In genomic region chr9:80173629-80174028, GRCm38 (mm10) we compare ENCODE assay signal across 9 mouse cellular contexts. TPM values are rescaled to one million over a fixed set of nuclear protein-coding genes. Genes with fewer than 3 reads are reported as not detected.
A peak's percentile ranks its signal among the peaks of the same experiment; 100 is the strongest.
DNase-seq lines count a peak whose midpoint lies in the region; ATAC-seq lines count a peak whose summit lies in the region.
"Had no signal": no experiment of that assay in that cellular context is flagged by ENCODE, and none has a peak within 500 bp of the region (broad histone marks: within the 10 kb centered on the region; RNA-seq: fewer than 3 reads in every experiment).

No protein-coding gene starts in this region.

- H3K4me3 ChIP-seq in embryonic facial prominence, embryonic 14.5 days (ENCODE audit: low read depth, low read length), result no peak overlapping the region
- no peak overlapping the region for H3K4me3 ChIP-seq in limb, embryonic 10.5 days

- DNase-seq in ovary, adult 18-20 months (ENCODE audit: low spot score), result peak; percentile 66
- DNase-seq in ovary, postnatal 10 days (ENCODE audit: low spot score), result no peak
- DNase-seq in embryonic facial prominence, embryonic 14.5 days (ENCODE audit: low spot score), result peak; percentile 57
- peak; percentile 39 for DNase-seq in heart, postnatal 25 days (ENCODE audit: low spot score)
- DNase-seq in limb, embryonic 10.5 days (ENCODE audit: low spot score), result peak; percentile 37
- DNase-seq in ovary, postnatal 36 days (ENCODE audit: low spot score), result peak; percentile 57
- no peak for DNase-seq in yolk sac, embryonic 10.5 days (ENCODE audit: low spot score)
- DNase-seq: lung, embryonic 14.5 days had no signal

- H3K9ac ChIP-seq in embryonic facial prominence, embryonic 14.5 days (ENCODE audit: low read depth, low read length), result no peak overlapping the region
- H3K9ac ChIP-seq: lung, embryonic 14.5 days had no signal

- no peaks in the 10 kb centered on the region for H3K4me1 ChIP-seq in embryonic facial prominence, embryonic 14.5 days (ENCODE audit: control insufficient read depth, insufficient read depth, low read length)
- H3K4me1 ChIP-seq in limb, embryonic 10.5 days, result peaks cover 5% of the 10 kb centered on the region

- ATAC-seq in embryonic facial prominence, embryonic 14.5 days (ENCODE audit: low read depth), result peak; percentile 88
- ATAC-seq in monocyte, adult 5-6 weeks (replicated peaks; ENCODE audit: insufficient number of reproducible peaks, low FRiP score, low TSS enrichment, poor library complexity, severe bottlenecking), result no peak

- no peaks in the 10 kb centered on the region for H3K36me3 ChIP-seq in embryonic facial prominence, embryonic 14.5 days (ENCODE audit: control insufficient read depth, insufficient read depth, low read length)
- H3K36me3 ChIP-seq in limb, embryonic 10.5 days, result no peaks in the 10 kb centered on the region

- H3K9me3 ChIP-seq in embryonic facial prominence, embryonic 14.5 days (ENCODE audit: control insufficient read depth, low read length), result no peaks in the 10 kb centered on the region
- H3K9me3 ChIP-seq in limb, embryonic 10.5 days (replicated peaks), result no peaks in the 10 kb centered on the region

- 44% methylated on average over 9 of the region's 9 CpGs for WGBS in embryonic facial prominence, embryonic 14.5 days
- WGBS in limb, embryonic 10.5 days, result 54% methylated on average over 9 of the region's 9 CpGs

- intact Hi-C loops in heart, postnatal 25 days (cut with DNase I), result loop anchor here (5.0 kb wide), 1 partner anchor 44 kb away; no protein-coding TSS in a partner anchor

- H3K27ac ChIP-seq in embryonic facial prominence, embryonic 14.5 days (replicated peaks; ENCODE audit: low read depth, low read length), result no peak overlapping the region
- peak overlapping the region; percentile 61; the same call in 1 of the 2 replicates for H3K27ac ChIP-seq in limb, embryonic 10.5 days

- H3K27me3 ChIP-seq in embryonic facial prominence, embryonic 14.5 days (replicated peaks; ENCODE audit: control insufficient read depth, insufficient read depth, low read length), result no peaks in the 10 kb centered on the region
- H3K27me3 ChIP-seq in limb, embryonic 10.5 days (ENCODE audit: low read depth, poor library complexity, severe bottlenecking), result no peaks in the 10 kb centered on the region

- no peak overlapping the region for H3K4me2 ChIP-seq in embryonic facial prominence, embryonic 14.5 days (ENCODE audit: low read depth, low read length)
- H3K4me2 ChIP-seq: lung, embryonic 14.5 days had no signal

RNA-seq across cellular contexts. Expression of gene Myo6, which starts 8.8 kb away (rescaled TPM):
- polyA plus RNA-seq in embryonic facial prominence, embryonic 14.5 days (2014; fragmentation: Nextera tagmentation; extraction: Ambion mirVana), result 18.1 and 20.1 TPM in 2 replicates
- total RNA-seq in heart, postnatal 25 days (2021), result 10 to 100 TPM; 13.8 to 14.6 TPM
- 3.3 and 5.9 TPM in 2 replicates for polyA plus RNA-seq in limb, embryonic 10.5 days (2016; fragmentation: Nextera tagmentation; extraction: Ambion mirVana)
- 19.1 to 66.2 TPM (median 33.2 TPM) in 3 replicates for total RNA-seq in monocyte, adult 5-6 weeks (2017)

Comparison
In these comparisons a context has a peak if more than half of its experiments do, and no peak if none do; other contexts are left out.
1. DNase-seq: peak in ovary, adult 18-20 months (single experiment), embryonic facial prominence, embryonic 14.5 days (single experiment), heart, postnatal 25 days (single experiment), limb, embryonic 10.5 days (single experiment) and ovary, postnatal 36 days (single experiment); none in ovary, postnatal 10 days (single experiment) and yolk sac, embryonic 10.5 days (single experiment).